Comparison of ENCODE assay signal across 21 mouse cellular contexts in the genomic region with DNA sequence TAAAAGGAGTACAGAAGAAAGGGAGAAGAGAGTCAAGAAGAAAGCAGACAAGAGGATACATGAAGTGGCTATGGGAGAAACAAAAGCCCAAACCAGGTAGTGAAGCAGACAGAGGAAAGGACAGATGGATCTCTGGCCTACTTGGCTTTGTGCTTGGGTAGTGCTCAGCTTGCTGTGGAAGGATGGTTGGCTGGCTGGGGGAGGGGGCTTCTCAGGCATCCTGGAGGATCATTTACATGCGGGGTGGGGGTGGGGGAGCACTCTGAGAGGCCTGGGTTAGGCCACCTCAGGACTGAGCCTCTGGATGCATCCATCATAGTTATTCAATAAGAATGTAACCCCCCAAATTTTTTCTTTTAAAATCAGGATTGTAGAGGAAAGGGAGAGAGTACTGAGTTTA. TPM values are rescaled to one million over a fixed set of nuclear protein-coding genes. Genes with fewer than 3 reads are reported as not detected.
DNase-seq lines count a peak whose midpoint lies in the region; ATAC-seq and TF ChIP-seq lines count a peak whose summit lies in the region.
"Had no signal": no experiment of that assay in that cellular context is flagged by ENCODE, and none has a peak within 500 bp of the region (broad histone marks: within the 10 kb centered on the region; RNA-seq: fewer than 3 reads in every experiment).

No protein-coding gene starts in this region.

- 0 out of 2 replicates have a peak overlapping the region, but pooled peaks have one; percentile 3 for H3K27ac ChIP-seq in hindbrain, embryonic 11.5 days (ENCODE audit: low read depth, low read length)
- H3K27ac ChIP-seq in hindbrain, postnatal 0 days, result no peak overlapping the region
- H3K27ac ChIP-seq in ES-E14 (ENCODE audit: insufficient read depth, low read depth, low read length, poor library complexity, severe bottlenecking), result peak overlapping the region; percentile 2; the same call in 1 of the 2 replicates
- H3K27ac ChIP-seq in limb, embryonic 11.5 days (replicated peaks; ENCODE audit: low read depth, low read length), result no peak overlapping the region
- H3K27ac ChIP-seq: embryonic facial prominence, embryonic 13.5 days; heart, embryonic 10.5 days; kidney, postnatal 0 days; layer of hippocampus, adult 2 months; liver, embryonic 15.5 days had no signal

- H3K4me1 ChIP-seq in hindbrain, embryonic 11.5 days (replicated peaks; ENCODE audit: control insufficient read depth, insufficient read depth, low read length), result no peaks in the 10 kb centered on the region
- H3K4me1 ChIP-seq in hindbrain, postnatal 0 days (ENCODE audit: insufficient read depth, low read length), result 0 out of 2 replicates have a peak, but pooled peaks cover 4% of the 10 kb centered on the region
- H3K4me1 ChIP-seq in ES-E14 (ENCODE audit: control insufficient read depth in 2 of 2, insufficient read depth in 2 of 2, low read length in 2 of 2, poor library complexity in 1 of 2), result peaks cover 3 to 13% of the 10 kb centered on the region in 2 experiments; a peak in 2 of 4 replicates
- peaks cover 5% of the 10 kb centered on the region; the same call in 1 of the 2 replicates for H3K4me1 ChIP-seq in limb, embryonic 11.5 days (ENCODE audit: control insufficient read depth, insufficient read depth, low read length)

- no peak for ATAC-seq in hindbrain, embryonic 11.5 days (ENCODE audit: low FRiP score)
- ATAC-seq in hindbrain, postnatal 0 days, result no peak
- no peak for ATAC-seq in limb, embryonic 11.5 days (ENCODE audit: insufficient number of reproducible peaks, low FRiP score, low TSS enrichment, low read depth)
- ATAC-seq: hindbrain, embryonic 16.5 days; lung, postnatal 0 days had no signal

- no peaks in the 10 kb centered on the region for H3K27me3 ChIP-seq in hindbrain, embryonic 11.5 days (ENCODE audit: control insufficient read depth, insufficient read depth, low read length)
- H3K27me3 ChIP-seq in hindbrain, postnatal 0 days (ENCODE audit: insufficient read depth, low read length), result no peaks in the 10 kb centered on the region
- no peaks in the 10 kb centered on the region for H3K27me3 ChIP-seq in limb, embryonic 11.5 days (ENCODE audit: control insufficient read depth, insufficient read depth, low read length)
- H3K27me3 ChIP-seq: embryonic facial prominence, embryonic 13.5 days; liver, embryonic 15.5 days; megakaryocyte, embryonic 14.5 days had no signal

- 6% methylated on average over 1 of the region's 1 CpGs for WGBS in hindbrain, embryonic 11.5 days
- 0% methylated on average over 1 of the region's 1 CpGs for WGBS in hindbrain, postnatal 0 days
- 0% methylated on average over 1 of the region's 1 CpGs for WGBS in limb, embryonic 11.5 days

- no peaks in the 10 kb centered on the region for H3K9me3 ChIP-seq in hindbrain, embryonic 11.5 days (ENCODE audit: control insufficient read depth, low read length)
- no peaks in the 10 kb centered on the region for H3K9me3 ChIP-seq in hindbrain, postnatal 0 days (ENCODE audit: low read length)
- no peaks in the 10 kb centered on the region for H3K9me3 ChIP-seq in ES-E14 (ENCODE audit: control insufficient read depth, insufficient read depth, low read depth, low read length)
- no peaks in the 10 kb centered on the region for H3K9me3 ChIP-seq in limb, embryonic 11.5 days (ENCODE audit: control insufficient read depth, low read length)
- H3K9me3 ChIP-seq: embryonic facial prominence, embryonic 13.5 days; heart, embryonic 10.5 days; liver, embryonic 15.5 days; megakaryocyte, embryonic 14.5 days had no signal

- DNase-seq in hindbrain, embryonic 11.5 days (ENCODE audit: low spot score), result peak; percentile 41
- no peak for DNase-seq in hindbrain, postnatal 0 days (ENCODE audit: low spot score)
- DNase-seq in ES-E14 (ENCODE audit: low read depth, low spot score), result no peak
- peak; percentile 29 for DNase-seq in embryo, embryonic 10 days (ENCODE audit: low spot score)
- peak; percentile 46 for DNase-seq in limb, embryonic 11.5 days (ENCODE audit: low spot score)
- DNase-seq in natural killer cell, adult 2 months (ENCODE audit: low spot score in 2 of 2), result no peak
- DNase-seq in gastrocnemius, postnatal 10 days, result no peak
- DNase-seq: adrenal gland, postnatal 25 days; cerebellum, adult 9-10 months; gastrocnemius, postnatal 36 days; heart, postnatal 10 days; kidney, adult 11 months; thymus, postnatal 14 days had no signal

- no peak for TF ChIP-seq CTCF in hindbrain, postnatal 0 days (IDR thresholded peaks at IDR 0.05; ENCODE audit: low read depth)

- H3K4me3 ChIP-seq in hindbrain, embryonic 11.5 days (ENCODE audit: low read depth, low read length), result no peak overlapping the region
- H3K4me3 ChIP-seq in hindbrain, postnatal 0 days (ENCODE audit: low read length), result no peak overlapping the region
- H3K4me3 ChIP-seq in ES-E14 (ENCODE audit: insufficient read depth in 1 of 2, low read depth in 1 of 2, low read length in 2 of 2, poor library complexity in 1 of 2, severe bottlenecking in 1 of 2), result no peak overlapping the region
- H3K4me3 ChIP-seq in limb, embryonic 11.5 days (ENCODE audit: low read depth, low read length), result no peak overlapping the region
- H3K4me3 ChIP-seq: embryonic facial prominence, embryonic 13.5 days; heart, embryonic 10.5 days; layer of hippocampus, adult 2 months; liver, embryonic 15.5 days; megakaryocyte, embryonic 14.5 days had no signal

- in situ Hi-C loops in ES-E14 (cut with MboI; ENCODE audit: low sequenced_read_pairs in 2 of 2, unreplicated experiment in 2 of 2), result no loop called here

- no peak overlapping the region for H3K9ac ChIP-seq in hindbrain, embryonic 11.5 days (ENCODE audit: low read depth, low read length)
- H3K9ac ChIP-seq in hindbrain, postnatal 0 days (replicated peaks; ENCODE audit: low read length), result no peak overlapping the region
- no peak overlapping the region for H3K9ac ChIP-seq in ES-E14 (ENCODE audit: insufficient read depth, low read depth, low read length, poor library complexity, severe bottlenecking)
- no peak overlapping the region for H3K9ac ChIP-seq in limb, embryonic 11.5 days (ENCODE audit: low read length)
- H3K9ac ChIP-seq: embryonic facial prominence, embryonic 13.5 days; liver, embryonic 15.5 days had no signal

- no peak overlapping the region for H3K4me2 ChIP-seq in hindbrain, embryonic 11.5 days (replicated peaks; ENCODE audit: low read depth, low read length)
- no peak overlapping the region for H3K4me2 ChIP-seq in hindbrain, postnatal 0 days (ENCODE audit: low read depth, low read length)
- H3K4me2 ChIP-seq in limb, embryonic 11.5 days (ENCODE audit: low read depth, severe bottlenecking), result no peak overlapping the region
- H3K4me2 ChIP-seq: embryonic facial prominence, embryonic 13.5 days; liver, embryonic 15.5 days had no signal

- no peaks in the 10 kb centered on the region for H3K36me3 ChIP-seq in hindbrain, embryonic 11.5 days (ENCODE audit: control insufficient read depth, insufficient read depth, low read length)
- H3K36me3 ChIP-seq in hindbrain, postnatal 0 days (ENCODE audit: insufficient read depth, low read length), result no peaks in the 10 kb centered on the region
- no peaks in the 10 kb centered on the region for H3K36me3 ChIP-seq in ES-E14 (ENCODE audit: control insufficient read depth, insufficient read depth, low read length, poor library complexity, severe bottlenecking)
- H3K36me3 ChIP-seq in limb, embryonic 11.5 days (ENCODE audit: control insufficient read depth, insufficient read depth, low read length), result no peaks in the 10 kb centered on the region
- H3K36me3 ChIP-seq: embryonic facial prominence, embryonic 13.5 days; heart, embryonic 10.5 days; liver, embryonic 15.5 days had no signal

TF ChIP-seq in ES-E14, 5 proteins besides CTCF, POLR2A, EP300 and RAD21:
- TF ChIP-seq ZC3H11A (IDR thresholded peaks at IDR 0.05; ENCODE audit: borderline replicate concordance, low read depth, low read length) (no peak), HCFC1 (IDR thresholded peaks at IDR 0.05; ENCODE audit: borderline replicate concordance, insufficient read depth, low read length) (no peak), MAFK (IDR thresholded peaks at IDR 0.05; ENCODE audit: insufficient read depth, low read depth, low read length) (no peak), CHD2 (IDR thresholded peaks at IDR 0.05; ENCODE audit: low read depth, low read length) (no peak), ZNF384 (IDR thresholded peaks at IDR 0.05; ENCODE audit: low read depth, low read length) (no peak)

RNA-seq across cellular contexts. Expression of a gene that starts 0.3 kb away (rescaled TPM):
- polyA plus RNA-seq in hindbrain, embryonic 11.5 days (2014; fragmentation: Nextera tagmentation; extraction: Ambion mirVana), result 68.8 and 74.0 TPM in 2 replicates
- 116 and 126 TPM in 2 replicates for total RNA-seq in hindbrain, postnatal 0 days (2014; rRNA removed)
- 75.4 and 79.1 TPM in 2 replicates for polyA plus RNA-seq in hindbrain, postnatal 0 days (2015; fragmentation: Nextera tagmentation; extraction: Ambion mirVana)
- 117 and 121 TPM in 2 replicates for total RNA-seq in ES-E14 (2012; rRNA removed)
- 63.4 and 69.1 TPM in 2 replicates for polyA plus RNA-seq in limb, embryonic 11.5 days (2014; fragmentation: Nextera tagmentation; extraction: Ambion mirVana)
- 100 to 1,000 TPM; 185 to 193 TPM for total RNA-seq in gastrocnemius, postnatal 10 days (2021)

Comparison
In these comparisons a context has a peak if more than half of its experiments do, and no peak if none do; other contexts are left out.
1. DNase-seq: peak in hindbrain, embryonic 11.5 days (single experiment), embryo, embryonic 10 days (single experiment) and limb, embryonic 11.5 days (single experiment); none in hindbrain, postnatal 0 days (single experiment), ES-E14 (single experiment), natural killer cell, adult 2 months (0 of 2) and gastrocnemius, postnatal 10 days (single experiment).
2. H3K27ac ChIP-seq: peak in hindbrain, embryonic 11.5 days (single experiment) and ES-E14 (single experiment); none in hindbrain, postnatal 0 days (single experiment) and limb, embryonic 11.5 days (single experiment).